24 mouse cellular contexts compared by ENCODE assay signal in the genomic region with DNA sequence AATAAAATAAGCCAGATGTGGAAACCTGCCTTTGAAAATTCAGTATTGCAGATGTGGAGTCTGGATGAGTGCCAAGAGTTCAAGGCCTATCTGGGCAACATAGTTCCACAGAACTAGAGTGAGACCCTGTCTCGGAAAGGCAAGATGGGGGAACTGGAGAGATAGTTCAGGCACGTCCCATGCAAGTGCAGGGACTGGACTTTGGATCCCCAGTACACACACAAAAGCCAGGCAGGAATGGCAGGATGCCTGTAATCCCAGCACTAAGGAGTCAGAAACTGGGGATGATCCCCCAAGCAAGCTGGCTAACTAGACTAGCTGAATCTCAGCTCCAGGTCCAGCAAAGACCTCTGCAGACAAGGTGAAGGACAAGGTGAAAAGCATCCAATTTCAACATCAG.
"Had no signal": no experiment of that assay in that cellular context is flagged by ENCODE, and none has a peak within 500 bp of the region (broad histone marks: within the 10 kb centered on the region; RNA-seq: fewer than 3 reads in every experiment).

No protein-coding gene starts in this region.

- H3K9ac ChIP-seq: heart, embryonic 13.5 days; heart, embryonic 15.5 days; hindbrain, embryonic 13.5 days; hindbrain, embryonic 15.5 days; kidney, embryonic 15.5 days; limb, embryonic 12.5 days; limb, embryonic 15.5 days; liver, embryonic 13.5 days had no signal

- H3K27ac ChIP-seq: heart, adult 2 months; heart, embryonic 13.5 days; heart, embryonic 15.5 days; hindbrain, embryonic 13.5 days; hindbrain, embryonic 15.5 days; hindbrain, postnatal 0 days; kidney, embryonic 15.5 days; kidney, postnatal 0 days; limb, embryonic 15.5 days; liver, embryonic 13.5 days had no signal

- H3K4me1 ChIP-seq: heart, embryonic 13.5 days; heart, embryonic 15.5 days; hindbrain, embryonic 15.5 days had no signal

- H3K4me3 ChIP-seq: heart, adult 2 months; heart, embryonic 13.5 days; heart, embryonic 15.5 days; hindbrain, embryonic 13.5 days; hindbrain, embryonic 15.5 days; kidney, embryonic 15.5 days; limb, embryonic 12.5 days; limb, embryonic 15.5 days; liver, embryonic 13.5 days had no signal

- H3K36me3 ChIP-seq: heart, embryonic 13.5 days; heart, embryonic 15.5 days; hindbrain, embryonic 13.5 days; hindbrain, embryonic 15.5 days; kidney, embryonic 15.5 days; limb, embryonic 12.5 days; limb, embryonic 15.5 days; liver, embryonic 13.5 days had no signal

- DNase-seq: gastrocnemius, postnatal 14 days; gastrocnemius, postnatal 36 days; heart, adult 11 months; heart, adult 2 months; heart, postnatal 14 days; heart, postnatal 36 days; kidney, adult 11 months; kidney, adult 2 months; kidney, adult 9 months; kidney, postnatal 14 days; kidney, postnatal 36 days; layer of hippocampus, adult 9-11 months; layer of hippocampus, postnatal 36 days; left cerebral cortex, postnatal 4 days; liver, embryonic 13.5 days had no signal

- H3K27me3 ChIP-seq: heart, embryonic 13.5 days; heart, embryonic 15.5 days; hindbrain, embryonic 13.5 days; hindbrain, embryonic 15.5 days; kidney, embryonic 15.5 days; limb, embryonic 12.5 days; limb, embryonic 15.5 days had no signal
